Mouse (Mus musculus): ENCODE results near the gene Prom1. TPM values are rescaled to one million over a fixed set of nuclear protein-coding genes. Genes with fewer than 3 reads are reported as not detected.
A peak's percentile ranks its signal among the peaks of the same experiment; 100 is the strongest.

The Prom1 gene
- total and polyA plus RNA-seq, 3 experiments = not detected

GRCm38 (mm10) chr5:44104686-44105085 lies 2.9 kb upstream of the Prom1 start:
- TF ChIP-seq NELFE (IDR thresholded peaks at IDR 0.05; ENCODE audit: low read depth, low read length) = no peak
- TF ChIP-seq USF1 (IDR thresholded peaks at IDR 0.05; ENCODE audit: low read depth, low read length) = no peak
- TF ChIP-seq GABPA (IDR thresholded peaks at IDR 0.05; ENCODE audit: low read depth, low read length) = no peak
- TF ChIP-seq SMC3 (IDR thresholded peaks at IDR 0.05; ENCODE audit: low read depth, low read length) = no peak
- no peak for TF ChIP-seq UBTF (IDR thresholded peaks at IDR 0.05; ENCODE audit: borderline replicate concordance, insufficient read depth, low read depth, low read length)
- TF ChIP-seq ZMIZ1 (IDR thresholded peaks at IDR 0.05; ENCODE audit: low read depth, low read length) = no peak
- TF ChIP-seq ZKSCAN1 (IDR thresholded peaks at IDR 0.05; ENCODE audit: low read depth, low read length) = no peak
- no peak for TF ChIP-seq RCOR1 (IDR thresholded peaks at IDR 0.05; ENCODE audit: low read depth, low read length)
- TF ChIP-seq CHD1 (IDR thresholded peaks at IDR 0.05; ENCODE audit: low read depth, low read length) = no peak
- TF ChIP-seq MYC (IDR thresholded peaks at IDR 0.05; ENCODE audit: low read depth, low read length) = no peak
- no peak for TF ChIP-seq MYB (IDR thresholded peaks at IDR 0.05; ENCODE audit: low read depth, low read length)
- no peak for TF ChIP-seq MEF2A (IDR thresholded peaks at IDR 0.05; ENCODE audit: extremely low read depth, insufficient replicate concordance, low read depth, low read length, poor library complexity, severe bottlenecking)
- TF ChIP-seq EP300 (IDR thresholded peaks at IDR 0.05; ENCODE audit: low read depth in 1 of 2, low read length in 2 of 2) = no peak
- no peaks in the 10 kb centered on the region for H3K79me2 ChIP-seq (ENCODE audit: control insufficient read depth, insufficient read depth, low read length, poor library complexity)
- H3K4me1 ChIP-seq (ENCODE audit: control insufficient read depth in 1 of 2, insufficient read depth in 2 of 2, low read length in 2 of 2) = no peaks in the 10 kb centered on the region
- H3K9me3 ChIP-seq (replicated peaks; ENCODE audit: insufficient read depth, low read length) = no peaks in the 10 kb centered on the region
- DNase-seq (ENCODE audit: low read depth, low spot score) = no peak
- 0 out of 4 replicates have a peak, but pooled peaks cover 0 to 1% of the 10 kb centered on the region in 2 experiments for H3K27me3 ChIP-seq (ENCODE audit: control insufficient read depth in 1 of 2, insufficient read depth in 2 of 2, low read length in 2 of 2)
- no peaks in the 10 kb centered on the region for H3K36me3 ChIP-seq (ENCODE audit: control insufficient read depth in 1 of 2, insufficient read depth in 2 of 2, low read length in 2 of 2)
- no peak overlapping the region for H3K27ac ChIP-seq (ENCODE audit: control insufficient read depth, low read depth, low read length)
- no peak overlapping the region for H3K4me3 ChIP-seq (ENCODE audit: control insufficient read depth in 1 of 2, insufficient read depth in 1 of 2, low read depth in 2 of 2, low read length in 2 of 2)
- H3K9ac ChIP-seq (ENCODE audit: control insufficient read depth, low read depth, low read length, poor library complexity, severe bottlenecking) = no peak overlapping the region

- Histone ChIP-seq H3K79me2 (ENCODE audit: control insufficient read depth, insufficient read depth, low read length, poor library complexity) (no peaks in the 10 kb centered on the region), H3K4me1 (ENCODE audit: control insufficient read depth in 1 of 2, insufficient read depth in 2 of 2, low read length in 2 of 2) (no peaks in the 10 kb centered on the region), H3K4me3 (ENCODE audit: control insufficient read depth in 1 of 2, insufficient read depth in 1 of 2, low read depth in 2 of 2, low read length in 2 of 2) (no peak overlapping the region), H3K27me3 (ENCODE audit: control insufficient read depth in 1 of 2, insufficient read depth in 2 of 2, low read length in 2 of 2) (0 out of 4 replicates have a peak, but pooled peaks cover 0 to 1% of the 10 kb centered on the region in 2 experiments), H3K9me3 (replicated peaks; ENCODE audit: insufficient read depth, low read length) (no peaks in the 10 kb centered on the region), H3K27ac (ENCODE audit: control insufficient read depth, low read depth, low read length) (no peak overlapping the region), H3K9ac (ENCODE audit: control insufficient read depth, low read depth, low read length, poor library complexity, severe bottlenecking) (no peak overlapping the region), H3K36me3 (ENCODE audit: control insufficient read depth in 1 of 2, insufficient read depth in 2 of 2, low read length in 2 of 2) (no peaks in the 10 kb centered on the region)
- DNase-seq (ENCODE audit: low read depth, low spot score) = peak; percentile 27
- TF ChIP-seq USF1 (IDR thresholded peaks at IDR 0.05; ENCODE audit: low read depth, low read length) (no peak), UBTF (IDR thresholded peaks at IDR 0.05; ENCODE audit: borderline replicate concordance, insufficient read depth, low read depth, low read length) (no peak), SMC3 (IDR thresholded peaks at IDR 0.05; ENCODE audit: low read depth, low read length) (peak; percentile 57), MAZ (IDR thresholded peaks at IDR 0.05; ENCODE audit: low read depth, low read length) (no peak), CTCF (IDR thresholded peaks at IDR 0.05 in 2 of 3, conservative IDR thresholded peaks at IDR 0.05 in 1 of 3; ENCODE audit: control insufficient read depth in 1 of 3, insufficient read depth in 1 of 3, low read depth in 2 of 3, low read length in 3 of 3, poor library complexity in 1 of 3, severe bottlenecking in 1 of 3) (peak in 1 of 3 experiments; percentile 44; a peak in 3 of 6 replicates), MYC (IDR thresholded peaks at IDR 0.05; ENCODE audit: low read depth, low read length) (no peak), USF2 (IDR thresholded peaks at IDR 0.05; ENCODE audit: borderline replicate concordance in 1 of 2, insufficient read depth in 1 of 2, low read depth in 1 of 2, low read length in 2 of 2) (no peak), RAD21 (IDR thresholded peaks at IDR 0.05; ENCODE audit: low read depth, low read length) (peak; percentile 23), GABPA (IDR thresholded peaks at IDR 0.05; ENCODE audit: low read depth, low read length) (no peak)
These were observed 2.3 kb upstream of the Prom1 start for GRCm38 (mm10) chr5:44104120-44104519.
